Mouse (Mus musculus): ENCODE measurements around the gene Tcf12. TPM values are rescaled to one million over a fixed set of nuclear protein-coding genes. Genes with fewer than 3 reads are reported as not detected.

The Tcf12 gene
- total and polyA plus RNA-seq, 2 experiments from 2014 or later = 32.4 to 71.5 TPM

DNA sequence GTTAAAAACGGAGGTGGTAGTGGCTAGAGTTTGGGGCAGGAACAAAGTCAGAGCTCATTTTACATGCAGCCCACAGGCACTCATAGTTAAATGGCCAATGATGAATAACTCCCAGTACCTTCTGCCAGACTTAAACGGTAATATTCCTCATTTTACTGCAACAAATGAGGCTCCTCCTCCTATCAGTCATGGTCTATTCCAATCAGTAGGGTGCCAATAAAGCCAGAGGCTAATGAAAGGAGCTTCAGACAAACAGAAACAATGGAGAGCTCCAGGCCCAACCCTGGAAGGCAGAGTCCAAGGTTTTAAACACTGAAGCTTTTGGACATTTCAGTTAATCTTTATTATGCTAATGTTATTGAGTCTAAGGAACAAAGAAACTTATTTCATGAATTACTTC, 232.3 kb downstream of the Tcf12 start:
- ATAC-seq (no peak), DNase-seq (no peak)
- Histone ChIP-seq H3K27me3 (ENCODE audit: insufficient read depth, low read length) (no peaks in the 10 kb centered on the region), H3K4me3 (ENCODE audit: low read depth, low read length) (no peak overlapping the region), H3K36me3 (ENCODE audit: insufficient read depth) (peaks cover 13% of the 10 kb centered on the region), H3K9ac (no peak overlapping the region), H3K27ac (ENCODE audit: low read depth, low read length) (no peak overlapping the region), H3K4me2 (ENCODE audit: low read depth) (no peak overlapping the region), H3K4me1 (ENCODE audit: insufficient read depth) (no peaks in the 10 kb centered on the region; the same call in 1 of the 2 replicates), H3K9me3 (ENCODE audit: low read length) (no peaks in the 10 kb centered on the region)
- TF ChIP-seq CTCF (IDR thresholded peaks at IDR 0.05; ENCODE audit: low read depth) = no peak
- WGBS = 11% methylated on average over 2 of the region's 2 CpGs

GRCm38 (mm10) chr9:71877867-71878266, 233.8 kb downstream of the Tcf12 start:
- H3K4me1 ChIP-seq (ENCODE audit: insufficient read depth) = no peaks in the 10 kb centered on the region; the same call in 1 of the 2 replicates
- no peak overlapping the region for H3K4me3 ChIP-seq (ENCODE audit: low read depth, low read length)
- H3K36me3 ChIP-seq (ENCODE audit: insufficient read depth) = peaks cover 10% of the 10 kb centered on the region
- H3K27me3 ChIP-seq (ENCODE audit: insufficient read depth, low read length) = no peaks in the 10 kb centered on the region
- TF ChIP-seq CTCF (IDR thresholded peaks at IDR 0.05; ENCODE audit: low read depth) = no peak
- no peaks in the 10 kb centered on the region for H3K9me3 ChIP-seq (ENCODE audit: low read length)
- no peak overlapping the region for H3K4me2 ChIP-seq (ENCODE audit: low read depth)
- no peak overlapping the region for H3K9ac ChIP-seq
- no peak for ATAC-seq
- 57% methylated on average over 3 of the region's 3 CpGs for WGBS
- no peak for DNase-seq
- no peak overlapping the region for H3K27ac ChIP-seq (ENCODE audit: low read depth, low read length)

GRCm38 (mm10) chr9:71874761-71875160, 236.9 kb downstream of the Tcf12 start:
- Histone ChIP-seq H3K27ac (ENCODE audit: low read depth, low read length) (no peak overlapping the region), H3K4me2 (ENCODE audit: low read depth) (no peak overlapping the region), H3K9ac (no peak overlapping the region), H3K4me1 (ENCODE audit: insufficient read depth) (no peaks in the 10 kb centered on the region; the same call in 1 of the 2 replicates), H3K27me3 (ENCODE audit: insufficient read depth, low read length) (no peaks in the 10 kb centered on the region), H3K36me3 (ENCODE audit: insufficient read depth) (peaks cover 7% of the 10 kb centered on the region), H3K9me3 (ENCODE audit: low read length) (no peaks in the 10 kb centered on the region), H3K4me3 (ENCODE audit: low read depth, low read length) (no peak overlapping the region)
- 82% methylated on average over 2 of the region's 2 CpGs for WGBS
- no peak for TF ChIP-seq CTCF (IDR thresholded peaks at IDR 0.05; ENCODE audit: low read depth)
- ATAC-seq (no peak), DNase-seq (no peak)

DNA sequence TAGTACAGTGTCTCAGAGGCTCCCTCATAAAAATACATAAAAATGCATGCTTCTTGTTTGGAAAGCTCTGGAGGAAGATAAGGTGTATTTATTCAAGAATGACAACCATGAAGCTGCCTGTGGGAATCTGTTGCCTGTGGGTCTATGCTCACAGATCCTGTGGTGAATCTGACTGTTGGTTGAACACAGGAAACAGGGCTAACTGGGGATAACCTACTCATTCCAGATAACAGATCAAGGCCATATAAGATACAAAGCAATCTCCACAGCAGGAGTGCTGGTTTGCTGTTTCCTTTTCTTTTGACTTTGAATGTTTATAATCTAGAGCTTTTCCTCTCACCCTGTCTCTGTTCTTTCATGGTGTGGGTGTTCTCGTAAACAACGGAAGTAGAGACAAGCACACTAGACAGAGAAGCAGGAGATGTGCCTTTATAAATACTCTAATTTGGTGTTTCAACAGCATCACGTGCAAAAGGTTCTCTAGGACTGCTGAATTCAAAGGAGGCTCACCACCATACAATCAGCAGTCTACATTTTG, 237.6 kb downstream of the Tcf12 start:
- H3K4me1 ChIP-seq (ENCODE audit: insufficient read depth) = no peaks in the 10 kb centered on the region; the same call in 1 of the 2 replicates
- WGBS = 77% methylated on average over 3 of the region's 3 CpGs
- peaks cover 7% of the 10 kb centered on the region for H3K36me3 ChIP-seq (ENCODE audit: insufficient read depth)
- H3K4me3 ChIP-seq (ENCODE audit: low read depth, low read length) = no peak overlapping the region
- ATAC-seq = no peak
- TF ChIP-seq CTCF (IDR thresholded peaks at IDR 0.05; ENCODE audit: low read depth) = no peak
- DNase-seq = no peak
- H3K9me3 ChIP-seq (ENCODE audit: low read length) = no peaks in the 10 kb centered on the region
- H3K27ac ChIP-seq (ENCODE audit: low read depth, low read length) = no peak overlapping the region
- no peaks in the 10 kb centered on the region for H3K27me3 ChIP-seq (ENCODE audit: insufficient read depth, low read length)
- H3K9ac ChIP-seq = no peak overlapping the region
- no peak overlapping the region for H3K4me2 ChIP-seq (ENCODE audit: low read depth)

GRCm38 (mm10) chr9:71863338-71863737, 248.3 kb downstream of the Tcf12 start:
- no peak for TF ChIP-seq CTCF (IDR thresholded peaks at IDR 0.05; ENCODE audit: low read depth)
- ATAC-seq (no peak), DNase-seq (no peak)
- no peaks in the 10 kb centered on the region for H3K27me3 ChIP-seq (ENCODE audit: insufficient read depth, low read length)
- no peaks in the 10 kb centered on the region for H3K9me3 ChIP-seq (ENCODE audit: low read length)
- peaks cover 5% of the 10 kb centered on the region; the same call in 1 of the 2 replicates for H3K36me3 ChIP-seq (ENCODE audit: insufficient read depth)
- no peak overlapping the region for H3K27ac ChIP-seq (ENCODE audit: low read depth, low read length)
- H3K4me1 ChIP-seq (ENCODE audit: insufficient read depth) = no peaks in the 10 kb centered on the region
- WGBS = 79% methylated on average over 7 of the region's 7 CpGs
- H3K9ac ChIP-seq = no peak overlapping the region
- no peak overlapping the region for H3K4me3 ChIP-seq (ENCODE audit: low read depth, low read length)
- H3K4me2 ChIP-seq (ENCODE audit: low read depth) = no peak overlapping the region

GRCm38 (mm10) chr9:71861629-71862028, 250.0 kb downstream of the Tcf12 start:
- no peak for TF ChIP-seq CTCF (IDR thresholded peaks at IDR 0.05; ENCODE audit: low read depth)
- 0 out of 2 replicates have a peak, but pooled peaks cover 4% of the 10 kb centered on the region for H3K36me3 ChIP-seq (ENCODE audit: insufficient read depth)
- no peak overlapping the region for H3K4me2 ChIP-seq (ENCODE audit: low read depth)
- no peaks in the 10 kb centered on the region for H3K27me3 ChIP-seq (ENCODE audit: insufficient read depth, low read length)
- H3K9me3 ChIP-seq (ENCODE audit: low read length) = no peaks in the 10 kb centered on the region
- 11% methylated on average over 2 of the region's 2 CpGs for WGBS
- ATAC-seq (no peak), DNase-seq (no peak)
- H3K4me1 ChIP-seq (ENCODE audit: insufficient read depth) = no peaks in the 10 kb centered on the region
- no peak overlapping the region for H3K4me3 ChIP-seq (ENCODE audit: low read depth, low read length)
- no peak overlapping the region for H3K27ac ChIP-seq (ENCODE audit: low read depth, low read length)
- H3K9ac ChIP-seq = no peak overlapping the region

DNA sequence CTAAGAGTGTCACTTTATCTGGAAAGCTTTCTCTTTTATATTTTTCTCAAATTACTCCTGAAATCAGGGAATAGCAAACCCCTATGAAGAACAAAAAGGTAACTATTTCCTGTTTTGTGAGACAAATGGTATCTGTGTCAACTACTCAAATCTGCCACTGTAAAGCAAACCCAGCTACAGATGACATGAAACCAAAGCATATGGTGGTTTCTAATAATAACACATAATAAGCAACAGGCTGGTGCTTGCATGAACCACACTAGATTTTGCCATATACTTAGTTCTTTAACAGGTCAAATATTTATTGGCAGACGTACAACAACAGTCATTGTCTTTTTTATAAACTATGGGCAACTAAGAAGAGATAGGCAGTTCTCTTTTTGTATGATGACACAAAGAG, 253.7 kb downstream of the Tcf12 start:
- no peak for ATAC-seq
- no peak overlapping the region for H3K4me3 ChIP-seq (ENCODE audit: low read depth, low read length)
- 90% methylated on average over 1 of the region's 1 CpGs for WGBS
- no peaks in the 10 kb centered on the region for H3K9me3 ChIP-seq (ENCODE audit: low read length)
- no peaks in the 10 kb centered on the region for H3K4me1 ChIP-seq (ENCODE audit: insufficient read depth)
- no peak overlapping the region for H3K4me2 ChIP-seq (ENCODE audit: low read depth)
- TF ChIP-seq CTCF (IDR thresholded peaks at IDR 0.05; ENCODE audit: low read depth) = no peak
- peaks cover 24% of the 10 kb centered on the region for H3K36me3 ChIP-seq (ENCODE audit: insufficient read depth)
- no peak for DNase-seq
- H3K27me3 ChIP-seq (ENCODE audit: insufficient read depth, low read length) = no peaks in the 10 kb centered on the region
- no peak overlapping the region for H3K9ac ChIP-seq
- H3K27ac ChIP-seq (ENCODE audit: low read depth, low read length) = no peak overlapping the region

All from forebrain, postnatal 0 days (tissue).